Mouse (Mus musculus) olfactory bulb, adult 2 months (tissue): ENCODE measurements around the gene Ecm1. TPM values are rescaled to one million over a fixed set of nuclear protein-coding genes. Genes with fewer than 3 reads are reported as not detected.
"Not testable (repeated sequence)": the region's sequence is repeated elsewhere in the genome, so short reads cannot be mapped to it uniquely, and the experiment has no call there.

Experiments used
- H3K27ac ChIP-seq: fragments of 200-500 bp; 2 replicates; pipeline ENCODE4 v1.5.1; 2012; ENCODE audit warnings: low read depth, low read length; ENCODE audit not compliant: insufficient read depth
- H3K4me1 ChIP-seq: fragments of 200-500 bp; 2 replicates; pipeline ENCODE4 v1.6.1; 2012; ENCODE audit warnings: low read length; ENCODE audit not compliant: control insufficient read depth, insufficient read depth
- H3K4me3 ChIP-seq: fragments of 200-500 bp; 2 replicates; pipeline ENCODE4 v1.5.1; 2012; ENCODE audit warnings: mild to moderate bottlenecking, low read depth, low read length, moderate library complexity; ENCODE audit not compliant: insufficient read depth
- CTCF ChIP-seq: fragments of 200-500 bp; IDR thresholded peaks from 2 replicates; pipeline ENCODE4 v1.5.1; 2012; ENCODE audit warnings: low read depth, mild to moderate bottlenecking, low read length, moderate library complexity; ENCODE audit not compliant: insufficient read depth
- POLR2A ChIP-seq: fragments of 200-500 bp; IDR thresholded peaks from 2 replicates; pipeline ENCODE4 v1.6.1; 2012; ENCODE audit warnings: mild to moderate bottlenecking, low read depth, low read length, moderate library complexity; ENCODE audit not compliant: insufficient read depth
- WGBS: fragments of 180-500 bp; shearing (Covaris S2); methylation state at CpG from one replicate; pipeline ENCODE4 v1.1.7; 2018; 5-methylcytosine and 5-hydroxymethylcytosine counted together
- polyA plus RNA-seq: library from polyadenylated mRNA; stranded (reverse); fragments of >200 nt; gene quantifications from 2 replicates; pipeline ENCODE4 v1.2.4, GENCODE M21; 2012; ENCODE audit warnings: low replicate concordance; ENCODE audit not compliant: missing spikeins, insufficient read depth, insufficient read length

Gene Ecm1
- polyA plus RNA-seq, 1 experiment, result not detected

- H3K4me3 ChIP-seq, result no peak overlapping the region
- TF ChIP-seq POLR2A (no peak), CTCF (no peak)
- H3K4me1 ChIP-seq, result 0 out of 2 replicates have a peak, but pooled peaks cover 2% of the 10 kb centered on the region
- no peak overlapping the region for H3K27ac ChIP-seq
- 68% methylated on average over 7 of the region's 7 CpGs for WGBS
These were observed 43.0 kb downstream of the Ecm1 start for GRCm38 (mm10) chr3:95696360-95696759.

DNA sequence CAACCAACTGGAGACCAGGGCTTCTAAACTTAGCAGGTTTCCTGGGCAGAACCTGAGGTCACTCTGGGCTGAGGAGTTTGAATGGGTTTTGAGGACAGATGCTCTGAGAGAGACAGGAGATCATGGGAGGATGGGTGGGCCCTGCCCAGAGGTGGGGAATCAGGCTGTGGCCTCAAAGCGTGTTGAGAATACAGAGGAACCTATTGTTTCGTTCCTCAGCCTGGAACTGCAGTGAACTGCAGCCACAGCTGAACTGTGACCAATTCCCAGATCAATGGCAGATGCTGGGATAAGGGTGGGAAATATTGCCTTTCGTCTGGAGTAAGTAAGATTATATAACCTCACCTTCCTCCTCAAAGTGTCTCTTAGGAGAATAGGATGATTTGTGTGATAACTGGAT lies 43.6 kb downstream of the Ecm1 start:
- 75% methylated on average over 3 of the region's 3 CpGs for WGBS
- TF ChIP-seq POLR2A (no peak), CTCF (no peak)
- Histone ChIP-seq H3K4me1 (0 out of 2 replicates have a peak, but pooled peaks cover 2% of the 10 kb centered on the region), H3K27ac (no peak overlapping the region), H3K4me3 (no peak overlapping the region)

DNA sequence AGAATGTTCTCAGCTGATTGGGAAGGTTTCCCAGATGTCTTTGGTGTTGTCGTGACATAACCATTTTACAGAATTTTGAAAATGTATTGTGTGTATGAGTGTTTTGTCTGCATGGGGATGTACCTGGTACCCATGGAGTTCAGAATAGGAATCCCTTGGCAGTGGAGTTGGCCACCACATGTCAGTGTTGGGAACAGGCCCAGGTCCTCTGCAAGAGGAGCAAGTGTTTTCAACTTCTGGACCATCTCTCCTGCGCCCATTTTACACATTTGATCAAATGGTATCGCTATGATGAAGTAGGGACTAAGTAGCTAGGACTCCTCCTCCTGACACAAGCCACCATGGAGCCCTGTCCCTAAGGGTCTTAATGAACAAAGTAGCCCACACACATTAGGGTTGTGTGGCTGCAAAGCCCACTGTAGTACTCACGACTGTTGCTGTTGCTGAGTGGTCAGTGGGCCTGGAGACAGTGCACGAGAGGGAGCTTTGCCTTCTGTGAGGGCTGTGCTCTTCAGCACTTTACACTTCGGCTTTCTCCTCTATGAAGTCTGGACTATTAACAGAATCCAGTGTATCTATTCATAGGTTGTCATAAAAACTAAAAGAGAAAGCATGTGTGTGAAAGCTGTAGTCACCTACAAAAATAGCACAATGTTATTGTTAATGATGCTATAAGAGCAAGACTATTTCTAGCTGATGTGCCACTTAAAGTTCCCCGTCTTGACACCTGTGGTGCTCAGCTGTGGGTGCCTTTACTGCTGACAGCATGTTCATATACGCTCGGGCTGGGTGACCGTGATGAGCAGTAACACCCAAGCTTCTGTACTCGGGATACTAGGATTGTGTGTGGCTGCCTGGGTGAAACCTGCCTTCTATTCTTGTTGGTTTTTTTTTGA lies 44.3 kb downstream of the Ecm1 start:
- Histone ChIP-seq H3K4me1 (0 out of 2 replicates have a peak, but pooled peaks cover 2% of the 10 kb centered on the region), H3K27ac (no peak overlapping the region), H3K4me3 (no peak overlapping the region)
- TF ChIP-seq POLR2A (no peak), CTCF (no peak)
- WGBS, result 82% methylated on average over 11 of the region's 11 CpGs

DNA sequence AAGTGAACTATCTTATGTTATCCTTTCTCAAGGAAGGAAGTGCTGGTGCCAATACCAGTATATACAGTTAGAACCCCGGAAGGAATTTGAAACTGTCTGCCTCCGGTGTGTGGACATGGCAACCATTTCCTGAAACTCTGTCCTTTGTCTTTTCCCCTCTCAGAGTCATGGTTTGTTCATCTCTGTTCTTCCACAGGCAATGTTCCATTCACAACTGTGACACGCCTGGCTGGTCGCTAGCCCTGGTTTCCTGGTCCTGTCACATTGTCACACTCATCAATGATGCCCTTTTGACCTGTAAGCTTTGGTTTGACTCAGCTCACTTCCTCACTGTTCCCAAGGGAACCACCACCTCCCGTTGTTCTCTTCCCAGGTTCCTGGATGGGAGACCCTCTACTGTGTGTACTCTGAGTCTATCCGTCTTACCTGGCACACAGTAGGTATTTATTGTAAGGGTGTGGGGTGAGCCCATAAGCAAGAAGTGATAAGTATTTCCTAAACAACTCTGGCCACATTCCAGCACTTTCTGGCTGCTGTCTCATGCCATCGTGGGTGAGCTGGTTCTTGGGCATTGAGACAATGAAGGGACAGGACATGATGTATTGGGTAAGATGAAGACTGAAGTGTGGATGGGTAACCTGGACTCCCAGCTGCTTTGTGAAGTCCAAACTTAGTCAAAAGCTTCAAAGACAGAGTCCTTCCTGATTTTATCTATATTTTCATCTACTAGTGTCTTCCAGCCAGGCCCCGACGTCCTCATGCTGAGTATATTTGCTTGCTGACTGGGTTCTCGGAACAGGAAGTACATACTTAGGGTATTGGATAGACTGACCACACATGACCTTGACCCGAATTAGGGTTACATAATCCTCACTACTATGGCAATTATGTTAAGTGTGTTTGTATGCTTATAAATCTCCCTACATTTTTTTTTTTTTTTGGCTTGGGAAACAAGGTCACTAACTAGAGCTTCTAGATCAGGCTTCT lies 45.3 kb downstream of the Ecm1 start:
- WGBS, result 81% methylated on average over 11 of the region's 11 CpGs
- Histone ChIP-seq H3K4me1 (0 out of 2 replicates have a peak, but pooled peaks cover 2% of the 10 kb centered on the region), H3K4me3 (no peak overlapping the region), H3K27ac (no peak overlapping the region)
- no peak for TF ChIP-seq POLR2A
- TF ChIP-seq CTCF, result no peak

DNA sequence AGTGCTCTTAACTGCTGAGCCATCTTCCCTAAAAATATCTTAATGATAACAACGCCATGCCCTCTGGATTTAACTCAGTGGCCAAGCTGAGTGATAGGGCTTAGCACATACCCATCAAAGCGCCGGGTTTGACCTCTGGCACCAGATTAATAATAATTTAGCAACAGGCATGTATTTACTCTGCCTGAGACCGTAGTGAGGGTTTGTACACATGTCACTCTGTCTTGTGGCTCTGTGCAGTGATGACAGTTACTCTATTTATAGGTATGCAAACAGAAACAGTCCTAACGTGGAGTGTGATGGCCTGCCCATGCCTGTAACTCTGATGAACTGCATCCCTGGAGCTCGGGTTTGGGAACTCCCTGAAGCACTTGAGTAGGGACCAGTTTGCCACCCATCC lies 46.7 kb downstream of the Ecm1 start:
- Histone ChIP-seq H3K4me3 (no peak overlapping the region), H3K4me1 (peaks cover 7% of the 10 kb centered on the region), H3K27ac (no peak overlapping the region)
- WGBS, result 87% methylated on average over 6 of the region's 6 CpGs
- TF ChIP-seq POLR2A (no peak), CTCF (no peak)

GRCm38 (mm10) chr3:95690552-95690951 lies 48.8 kb downstream of the Ecm1 start:
- H3K4me3 ChIP-seq, H3K27ac ChIP-seq: not testable (repeated sequence)
- H3K4me1 ChIP-seq, result peaks cover 14% of the 10 kb centered on the region
- 97% methylated on average over 2 of the region's 2 CpGs for WGBS

DNA sequence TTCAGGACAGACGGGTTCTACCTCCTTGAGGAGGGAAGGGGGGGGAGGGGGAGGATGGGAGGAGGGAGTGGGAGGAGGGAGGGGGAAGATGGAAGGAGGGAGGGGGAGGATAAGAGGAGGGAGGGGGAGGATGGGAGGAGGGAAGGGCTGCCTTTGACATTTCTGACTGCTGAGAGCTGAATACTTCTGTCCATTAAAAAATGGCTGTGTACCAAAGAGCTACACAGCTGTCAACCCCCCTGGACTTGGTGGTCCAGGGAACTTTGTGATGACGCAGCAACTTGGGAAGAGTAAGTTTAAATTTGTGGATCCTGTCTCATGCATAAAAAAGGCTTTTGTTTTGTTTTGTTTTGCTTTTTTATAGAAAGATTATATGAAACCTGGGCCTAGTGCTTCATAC lies 49.4 kb downstream of the Ecm1 start:
- WGBS, result 58% methylated on average over 2 of the region's 2 CpGs
- no peak overlapping the region for H3K4me3 ChIP-seq
- peaks cover 14% of the 10 kb centered on the region for H3K4me1 ChIP-seq
- TF ChIP-seq CTCF (no peak), POLR2A (no peak)
- H3K27ac ChIP-seq, result no peak overlapping the region

DNA sequence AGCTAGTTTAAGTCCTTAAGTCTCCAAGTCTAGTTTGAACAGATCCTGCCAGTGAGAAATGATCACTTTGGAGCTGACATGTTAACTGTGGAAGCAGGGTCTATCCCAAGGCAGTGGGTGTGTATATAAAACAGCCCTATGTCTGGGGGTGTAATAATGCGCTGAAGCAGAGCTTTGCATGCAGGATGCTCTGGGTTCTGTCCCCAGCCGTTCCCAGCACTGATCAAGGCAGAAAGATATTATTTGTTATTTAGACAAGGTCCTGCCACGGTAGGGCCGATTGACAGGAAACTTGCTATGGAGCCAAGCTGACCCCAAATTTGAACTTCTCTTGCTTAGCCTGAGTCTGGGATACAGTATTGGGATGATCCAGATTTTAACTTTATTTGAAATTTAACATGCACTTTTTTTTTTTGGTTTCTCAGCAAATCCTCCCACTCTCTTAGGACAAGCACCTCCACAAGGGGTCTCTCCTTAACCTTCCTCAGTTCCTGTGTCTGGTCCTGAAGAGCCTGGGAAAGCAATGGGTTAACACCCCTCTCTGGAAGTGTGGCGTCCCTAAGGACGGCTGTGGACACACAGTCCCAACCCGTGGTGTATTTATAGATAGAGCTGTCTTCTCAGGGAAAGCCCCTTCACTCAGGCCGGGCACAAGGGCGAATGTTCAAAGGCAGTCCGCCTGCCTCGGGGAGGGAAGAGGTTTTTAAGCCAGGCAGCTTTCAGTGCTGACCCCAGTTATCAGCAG lies 50.0 kb downstream of the Ecm1 start:
- 63% methylated on average over 11 of the region's 11 CpGs for WGBS
- H3K27ac ChIP-seq, result no peak overlapping the region
- H3K4me1 ChIP-seq, result peaks cover 14% of the 10 kb centered on the region
- H3K4me3 ChIP-seq, result no peak overlapping the region
- TF ChIP-seq CTCF, result no peak
- no peak for TF ChIP-seq POLR2A
